Mouse (Mus musculus) inflammation-experienced regulatory T-cells, adult 6 months (primary cell): ENCODE measurements at regions not wholly inside any gene's neighbourhood (a gene's known extent, or its start where the extent isn't known, plus 50 kb on each side); places are given as distances from the start of the nearest gene placed in this dataset.

ENCODE experiments used
- ATAC-seq: one replicate; pipeline ENCODE4 v1.8.0; 2017

- peak; percentile 69 for ATAC-seq
Measured at GRCm38 (mm10) chr3:52800673-52801072, 216.4 kb downstream of the Cog6 start.

DNA sequence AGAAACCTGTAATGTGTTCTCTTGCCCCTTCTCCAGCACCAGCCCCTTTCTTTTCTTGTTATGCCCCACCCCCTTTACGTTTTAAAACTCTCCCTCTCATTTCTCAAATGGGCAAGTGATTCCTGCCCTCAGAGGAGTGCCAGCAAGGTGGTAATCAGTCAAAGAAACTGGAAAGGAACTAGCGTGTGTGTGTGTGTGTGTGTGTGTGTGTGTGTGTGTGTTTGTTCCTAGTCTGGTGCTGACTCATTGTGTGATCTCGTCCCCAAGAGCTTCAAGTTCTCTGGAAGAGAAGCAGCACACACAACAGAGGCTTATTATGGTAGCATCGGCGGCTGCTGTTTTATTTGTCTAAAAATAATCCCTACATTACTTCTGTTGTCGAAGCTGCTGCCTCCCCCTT is 219.2 kb downstream of the Cog6 start:
- ATAC-seq = peak; percentile 23

- ATAC-seq = no peak
Measured at GRCm38 (mm10) chr3:52797164-52797563, 219.9 kb downstream of the Cog6 start.

DNA sequence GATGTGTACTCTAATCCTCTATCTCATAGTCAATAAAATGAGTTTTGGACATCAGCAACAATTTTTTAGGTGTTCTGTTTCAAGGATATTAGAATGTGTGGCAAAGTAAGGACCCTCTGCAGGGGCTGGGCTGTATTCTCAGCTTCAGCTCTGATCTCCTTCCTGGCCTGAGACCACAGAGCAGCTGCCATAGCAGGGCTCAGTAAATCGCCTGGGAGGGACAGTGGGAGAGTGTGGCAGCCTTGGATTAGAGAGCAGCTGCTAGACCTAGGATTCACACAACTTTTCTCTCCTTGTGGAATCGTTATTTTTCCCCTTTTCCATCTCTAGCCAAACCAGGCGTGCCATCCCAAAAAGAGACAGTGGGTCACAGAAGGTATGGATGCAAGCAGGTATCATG is 222.8 kb downstream of the Cog6 start:
- ATAC-seq = no peak

- no peak for ATAC-seq
Measured at GRCm38 (mm10) chr3:52792801-52793200, 224.2 kb downstream of the Cog6 start.

GRCm38 (mm10) chr3:52792121-52792520 is 224.9 kb downstream of the Cog6 start:
- ATAC-seq = peak; percentile 10

- peak; percentile 94 for ATAC-seq
Measured at GRCm38 (mm10) chr3:52790942-52791341, 226.1 kb downstream of the Cog6 start.

GRCm38 (mm10) chr3:52787964-52788760 is 228.9 kb downstream of the Cog6 start:
- no peak for ATAC-seq

DNA sequence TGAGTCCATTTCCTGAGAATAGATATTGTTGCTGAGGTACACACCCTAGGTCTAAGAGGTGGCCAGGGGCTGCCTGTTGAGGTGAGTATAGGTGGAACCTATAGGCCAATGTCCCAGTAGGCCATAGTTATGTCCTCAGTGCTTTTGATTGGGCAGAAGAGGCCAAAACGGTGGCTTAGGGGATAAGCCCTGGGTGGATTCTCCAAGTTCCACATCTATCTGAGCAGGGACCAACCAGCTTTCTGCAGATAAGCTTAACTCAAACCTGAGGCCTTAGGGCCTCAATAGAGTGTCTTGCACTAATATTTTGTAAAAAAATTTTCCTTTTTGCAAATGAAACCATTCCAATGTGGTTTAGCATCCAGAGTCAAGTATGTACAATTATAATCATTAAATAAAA is 231.4 kb downstream of the Cog6 start:
- no peak for ATAC-seq

- peak; percentile 68 for ATAC-seq
Measured at GRCm38 (mm10) chr3:52784476-52784875, 232.6 kb downstream of the Cog6 start.

GRCm38 (mm10) chr3:52782576-52782975 is 234.5 kb downstream of the Cog6 start:
- ATAC-seq = no peak

DNA sequence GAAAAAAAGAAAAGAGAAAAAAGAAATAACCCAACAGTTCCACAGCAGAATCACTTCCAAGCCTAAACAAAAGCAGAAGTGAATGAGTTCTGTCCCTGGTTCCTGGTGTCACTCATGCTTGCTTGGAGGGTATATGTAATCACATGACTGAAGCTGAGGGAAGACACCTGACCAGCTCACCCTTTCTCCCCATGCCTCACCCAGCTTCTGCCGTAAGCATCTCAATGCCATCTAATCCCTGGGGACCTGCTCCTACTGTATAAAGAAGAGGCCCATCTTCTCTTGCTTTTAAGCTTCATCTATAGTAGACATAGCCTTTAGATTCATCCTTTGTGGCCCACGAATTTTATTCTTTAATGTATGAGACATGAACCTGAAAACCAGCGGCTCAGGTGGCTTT is 235.5 kb downstream of the Cog6 start:
- no peak for ATAC-seq

GRCm38 (mm10) chr3:52780356-52780755 is 236.7 kb downstream of the Cog6 start:
- ATAC-seq = no peak

DNA sequence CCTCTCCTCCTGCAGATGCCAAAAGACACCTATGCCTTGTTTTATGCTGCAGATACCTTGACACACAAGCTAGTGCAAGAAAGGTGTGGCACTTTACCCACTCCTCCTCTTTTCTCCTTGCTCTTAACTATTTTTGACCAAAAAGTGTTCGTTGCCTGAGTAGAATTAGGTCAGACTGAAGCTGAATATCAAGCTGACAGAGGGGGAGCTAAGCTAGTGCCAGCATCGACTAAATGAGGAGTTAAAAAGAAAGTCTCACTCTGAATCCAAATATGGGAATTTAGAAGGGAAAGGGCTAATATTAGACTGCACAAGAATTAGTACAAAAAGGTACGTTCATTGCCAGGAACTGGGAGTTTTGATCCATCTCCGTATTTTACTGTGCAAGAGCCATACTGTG is 241.2 kb downstream of the Cog6 start:
- no peak for ATAC-seq

DNA sequence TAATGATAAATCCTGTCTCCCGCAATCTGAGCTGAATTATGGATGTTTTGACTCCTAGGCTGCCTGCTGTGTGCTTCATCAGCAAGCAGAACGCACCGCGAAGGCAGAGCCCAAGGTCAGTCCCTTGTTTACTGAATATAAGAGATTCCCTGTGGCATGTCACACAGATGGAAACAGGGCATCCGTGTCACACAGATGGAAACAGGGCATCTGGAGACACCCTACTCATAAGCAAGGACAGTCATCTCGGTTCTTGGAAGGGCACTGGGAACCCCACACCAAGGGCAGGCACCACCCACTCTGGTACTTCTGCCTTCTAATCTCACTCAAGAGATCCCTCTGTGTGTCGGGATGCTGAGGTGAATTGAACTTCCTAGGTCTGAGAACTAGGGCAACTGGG is 241.9 kb downstream of the Cog6 start:
- no peak for ATAC-seq

GRCm38 (mm10) chr3:52774734-52775133 is 242.3 kb downstream of the Cog6 start:
- ATAC-seq = no peak

- no peak for ATAC-seq
Measured at GRCm38 (mm10) chr3:52767276-52767675, 249.8 kb downstream of the Cog6 start.

- no peak for ATAC-seq
Measured at GRCm38 (mm10) chr3:52766841-52767240, 250.2 kb downstream of the Cog6 start.

- no peak for ATAC-seq
Measured at GRCm38 (mm10) chr3:52764166-52764565, 252.9 kb downstream of the Cog6 start.

- no peak for ATAC-seq
Measured at GRCm38 (mm10) chr3:52763660-52764059, 253.4 kb downstream of the Cog6 start.

DNA sequence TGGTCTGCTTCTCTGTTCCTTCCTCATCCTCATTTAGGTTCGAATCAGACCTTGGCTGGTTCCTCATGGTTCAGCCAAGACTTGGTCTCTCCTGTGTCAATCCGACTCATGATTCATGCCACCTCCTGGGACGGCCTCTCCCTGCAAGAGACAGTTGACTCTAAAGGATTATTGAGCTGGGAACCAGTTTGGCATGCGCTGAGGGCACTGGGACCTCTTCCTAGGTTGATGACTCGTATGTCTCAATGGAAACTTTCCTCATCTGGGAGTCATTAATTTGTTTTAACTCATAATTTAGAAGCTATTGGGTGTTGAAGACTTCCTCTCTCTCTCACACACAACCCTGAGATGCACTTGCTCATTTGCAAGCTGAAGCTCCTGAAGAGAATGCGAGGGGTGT is 254.5 kb downstream of the Cog6 start:
- no peak for ATAC-seq

- no peak for ATAC-seq
Measured at GRCm38 (mm10) chr3:52759846-52760245, 257.2 kb downstream of the Cog6 start.

DNA sequence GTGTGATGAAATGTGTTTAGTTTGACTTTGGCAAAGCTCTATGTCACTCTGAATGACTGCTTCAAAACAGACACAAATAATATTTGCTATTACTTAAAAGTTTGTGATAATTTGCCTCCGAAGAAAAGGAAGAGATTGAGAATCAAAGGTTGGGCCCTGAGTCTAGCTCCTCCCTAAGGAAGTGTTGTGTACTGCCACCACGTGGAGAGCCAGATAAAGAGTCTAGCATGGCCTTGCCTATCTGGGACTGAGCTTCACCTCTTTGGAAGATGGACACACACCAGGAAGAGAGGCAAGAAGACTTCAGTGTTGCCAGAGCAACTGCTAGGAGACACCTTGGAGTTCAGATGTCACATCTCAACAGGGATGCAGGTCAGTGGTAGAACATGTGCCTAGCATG is 258.5 kb downstream of the Cog6 start:
- peak; percentile 92 for ATAC-seq

GRCm38 (mm10) chr3:52756816-52757215 is 260.2 kb downstream of the Cog6 start:
- no peak for ATAC-seq

- ATAC-seq = no peak
Measured at GRCm38 (mm10) chr3:52756006-52756405, 261.0 kb downstream of the Cog6 start.
